Mouse (Mus musculus): ENCODE results near the gene B430305J03Rik.

DNA sequence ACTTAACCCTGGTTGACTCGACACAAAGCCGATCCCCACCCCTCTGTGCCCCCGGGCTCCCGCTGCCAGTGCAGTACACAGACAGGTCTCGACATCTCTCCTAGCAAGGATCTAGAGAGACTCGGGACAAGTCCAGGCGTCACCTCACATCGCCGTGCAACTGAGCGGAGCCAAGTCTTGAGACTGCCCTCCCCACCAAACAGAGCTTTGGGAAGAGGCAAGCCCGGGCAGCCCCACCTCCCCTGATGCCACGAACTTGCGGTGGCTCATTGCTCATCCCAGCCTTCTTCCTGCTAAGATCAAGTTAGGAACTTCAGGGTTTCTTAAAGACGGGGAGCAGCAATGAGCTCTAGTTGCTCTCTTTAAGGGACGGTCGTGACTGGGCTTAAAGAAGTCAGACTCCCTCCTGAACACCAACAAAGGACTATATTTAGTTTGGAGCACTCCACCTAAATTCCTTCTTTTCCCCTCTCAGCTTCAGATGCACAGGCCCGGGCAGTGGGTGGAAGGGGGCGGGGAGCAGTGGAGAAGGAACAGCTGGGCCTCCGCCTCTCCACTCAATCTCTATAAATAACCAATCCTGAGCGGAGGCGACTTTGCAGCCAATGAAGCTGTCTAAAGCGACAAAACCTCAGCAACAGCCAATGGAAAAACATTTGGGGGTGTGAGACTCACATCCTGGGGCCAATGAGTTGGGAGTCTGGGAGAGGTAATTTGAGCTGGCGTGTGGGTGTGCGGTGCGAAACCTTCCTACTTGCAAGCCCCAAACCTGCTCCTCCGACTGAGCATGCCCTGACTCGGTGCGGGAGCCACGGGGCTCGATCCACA lies 2.4 kb downstream of the B430305J03Rik start:
- TF ChIP-seq CTCF (conservative IDR thresholded peaks at IDR 0.05; ENCODE audit: low read length), result no peak
- TF ChIP-seq NANOG (IDR thresholded peaks at IDR 0.05; ENCODE audit: borderline replicate concordance, low read length), result 0 out of 2 replicates have a peak, but pooled peaks have one; percentile 12
- no peak for TF ChIP-seq POU5F1 (IDR thresholded peaks at IDR 0.05; ENCODE audit: borderline replicate concordance, low read length)
